Mouse (Mus musculus) adrenal gland, postnatal 36 days (tissue): ENCODE data around the gene Mnx1. TPM values are rescaled to one million over a fixed set of nuclear protein-coding genes. Genes with fewer than 3 reads are reported as not detected.
A peak's percentile ranks its signal among the peaks of the same experiment; 100 is the strongest.

Experiments used
- DNase-seq, 2 experiments: peaks; one replicate each; pipeline ENCODE4 v3.0.0; 2021; ENCODE audit warnings: mixed read lengths in 1 of 2
- long read RNA-seq, 2 experiments: library from polyadenylated mRNA; stranded (forward); transcript quantifications; one replicate each; pipeline ENCODE4 v2.0.0; 2021; ENCODE audit warnings: borderline sequencing depth in 2 of 2
- total RNA-seq, 2 experiments: library from RNA; stranded (reverse); gene quantifications; 2 replicates each; pipeline ENCODE4 v1.2.3; 2021

Mnx1 gene
- not detected for total RNA-seq
- long read RNA-seq, experiment 1, result 0 reads
- long read RNA-seq, experiment 2, result 0 reads

- no peak for DNase-seq
These were observed at the start of gene Mnx1 for GRCm38 (mm10) chr5:29478208-29479197. Gene Mnx1, minus strand, starts transcription at chr5:29478470.

DNA sequence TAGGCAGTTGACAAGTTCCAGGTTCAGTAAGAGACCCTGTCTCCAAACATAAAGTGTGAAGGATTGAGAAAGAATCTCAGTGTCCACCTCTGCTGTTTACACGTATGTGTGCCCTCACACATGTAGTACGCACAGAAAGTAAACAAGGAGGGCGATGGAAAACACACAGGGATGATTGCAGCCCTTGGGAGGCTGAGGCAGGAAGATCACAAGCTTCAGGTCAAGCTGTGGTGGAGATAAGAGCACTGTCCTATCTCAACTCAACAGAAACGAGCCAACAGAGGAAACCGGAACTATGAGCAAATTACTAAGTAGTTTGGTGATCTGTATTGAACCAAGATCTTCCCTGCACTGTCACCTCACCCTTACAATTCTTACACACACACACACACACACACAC lies 38.2 kb upstream of the Mnx1 start:
- DNase-seq, result no peak

DNA sequence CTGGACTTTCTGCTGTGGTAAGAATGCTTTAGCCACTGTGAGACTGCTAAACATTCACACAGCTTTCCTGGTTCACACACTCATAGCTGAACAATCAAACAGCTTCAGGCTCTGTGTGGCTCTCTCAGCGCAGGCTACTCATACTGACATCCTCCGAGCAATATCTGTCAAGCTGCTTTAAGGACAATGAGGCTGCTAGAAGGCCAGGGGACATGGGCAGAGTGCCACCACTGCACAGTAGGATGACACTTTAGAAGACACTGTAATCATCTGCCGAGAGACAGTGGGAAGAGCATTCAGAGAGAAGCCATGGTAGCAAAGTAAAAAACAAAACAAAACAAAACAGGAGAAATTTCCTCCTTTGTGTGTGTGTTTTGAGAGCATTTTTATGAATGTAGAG lies 37.6 kb upstream of the Mnx1 start:
- DNase-seq, result peak in 1 of 2 experiments; percentile 29

- DNase-seq, result no peak
These were observed 28.7 kb upstream of the Mnx1 start for GRCm38 (mm10) chr5:29507013-29507412.

DNA sequence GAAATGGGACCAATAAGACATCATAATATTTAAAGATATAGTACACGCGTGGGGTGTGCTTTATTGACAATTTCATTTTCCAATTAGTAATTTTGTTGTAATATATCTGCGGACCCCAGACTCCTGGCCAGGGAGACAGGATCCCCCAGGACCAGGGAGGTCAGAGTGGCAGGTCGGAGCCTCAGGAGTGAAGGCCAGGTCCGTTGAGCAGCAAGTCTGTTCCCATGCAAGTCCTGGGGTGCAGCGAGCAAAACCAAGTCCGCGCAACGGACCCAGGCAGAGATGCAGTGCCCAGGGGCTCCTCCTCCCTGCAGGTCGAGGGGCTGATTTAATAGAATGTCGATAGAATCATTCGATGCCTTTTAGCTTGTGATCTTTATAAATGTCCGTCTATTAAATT lies 9.1 kb upstream of the Mnx1 start:
- no peak for DNase-seq

DNA sequence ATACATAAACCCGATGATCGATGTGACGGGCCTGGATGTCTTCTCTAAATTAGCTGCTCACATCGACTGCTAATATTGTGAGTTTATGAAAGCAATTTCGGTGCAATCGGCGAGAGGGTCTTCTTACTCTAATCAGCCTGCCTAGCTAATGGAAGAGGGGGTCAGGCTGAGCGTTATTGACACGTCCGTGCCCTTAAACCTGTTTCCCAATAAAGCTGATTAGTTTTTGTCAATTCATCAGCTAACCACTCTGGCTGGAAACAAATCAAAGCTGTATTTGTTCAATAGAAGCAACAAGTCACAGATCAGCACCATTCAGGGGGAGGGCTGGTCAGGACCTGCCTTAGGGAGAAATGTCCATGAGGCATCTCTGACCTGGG lies 7.7 kb upstream of the Mnx1 start:
- DNase-seq, result no peak

GRCm38 (mm10) chr5:29484965-29485940 lies 7.0 kb upstream of the Mnx1 start:
- peak; percentile 20 to 82 for DNase-seq

DNA sequence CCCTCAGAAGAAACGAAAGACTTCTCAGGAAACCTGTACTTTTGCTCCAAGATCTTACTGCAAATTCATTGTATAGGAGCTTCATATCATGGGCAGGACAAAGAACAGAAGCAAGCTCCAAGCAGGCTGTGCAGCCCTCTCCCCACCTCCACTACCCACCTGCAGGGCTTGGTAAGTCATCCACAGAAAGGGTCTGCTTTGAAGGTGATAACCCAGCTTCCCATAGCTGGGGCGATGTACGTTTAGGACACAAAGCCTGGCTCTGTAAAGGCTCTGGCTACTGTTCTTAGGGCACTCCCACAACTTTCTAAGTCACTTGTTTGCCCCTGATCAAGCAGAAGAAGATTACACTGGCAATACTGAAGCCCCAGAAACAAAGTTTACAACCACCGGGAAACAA lies 5.5 kb upstream of the Mnx1 start:
- no peak for DNase-seq

GRCm38 (mm10) chr5:29479198-29479593 lies 926 bp upstream of the Mnx1 start:
- DNase-seq, result peak; percentile 55 to 56

DNA sequence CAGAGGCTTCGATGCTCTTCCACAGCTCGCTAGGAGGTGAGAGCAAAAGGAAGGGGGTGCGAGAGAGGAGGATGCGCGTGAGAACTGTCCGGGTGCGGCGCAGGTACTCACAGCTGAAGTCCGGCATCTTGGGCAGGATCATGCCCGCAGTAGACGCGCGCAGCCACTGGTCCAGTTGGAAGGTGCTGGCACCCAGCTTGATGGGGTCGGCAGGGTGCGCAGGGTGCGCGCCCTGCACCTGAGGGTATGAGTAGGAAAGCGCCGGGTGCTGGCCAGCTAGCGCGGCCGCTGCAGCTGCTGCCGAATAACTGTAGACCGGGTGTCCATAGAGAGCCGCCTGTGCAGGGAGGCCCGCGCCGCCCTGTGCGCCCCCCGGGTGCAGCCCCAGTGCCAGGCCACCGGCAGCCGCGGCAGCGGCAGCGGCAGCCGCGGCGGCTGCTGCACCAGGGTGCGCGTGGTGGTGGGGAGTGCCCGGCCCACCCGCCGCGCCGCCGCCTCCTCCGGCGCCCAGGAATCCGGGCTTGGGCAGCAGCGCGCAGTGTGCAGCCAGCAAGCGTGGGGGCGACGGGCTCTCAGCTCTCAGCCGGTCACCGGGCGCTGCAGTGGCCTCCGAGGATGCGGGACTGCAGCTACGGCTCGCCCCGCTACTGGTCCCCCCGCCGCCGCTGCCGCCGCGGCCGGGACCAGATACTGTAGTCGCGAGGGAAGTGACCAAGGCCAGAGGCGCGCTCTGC lies 629 bp downstream of the Mnx1 start:
- DNase-seq, result peak in 1 of 2 experiments; percentile 12

DNA sequence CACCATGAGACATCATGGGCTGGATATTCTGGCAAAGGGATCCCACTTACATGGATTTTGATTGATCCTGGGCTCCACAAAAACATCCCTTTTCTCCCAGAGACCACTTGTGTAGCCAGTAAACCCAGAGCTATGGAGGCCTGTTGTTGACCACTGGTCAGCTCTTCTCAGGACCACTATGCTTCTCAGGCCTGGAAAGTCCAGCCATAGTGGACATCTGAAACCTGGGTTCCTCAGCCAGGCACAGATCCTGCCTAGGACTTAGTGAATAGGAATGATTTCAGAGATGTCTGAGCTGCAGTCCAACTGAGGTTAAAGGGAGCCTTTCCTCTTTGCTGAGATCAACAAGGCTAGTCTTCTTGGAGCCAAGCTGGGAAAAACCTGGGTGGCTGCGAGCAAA lies 2.2 kb downstream of the Mnx1 start:
- DNase-seq, result no peak

- DNase-seq, result no peak
These were observed 2.7 kb downstream of the Mnx1 start for GRCm38 (mm10) chr5:29475556-29475955.

GRCm38 (mm10) chr5:29475041-29475440 lies 3.2 kb downstream of the Mnx1 start:
- no peak for DNase-seq

- DNase-seq, result no peak
These were observed 3.9 kb downstream of the Mnx1 start for GRCm38 (mm10) chr5:29474246-29474960.

- DNase-seq, result no peak
These were observed 4.6 kb downstream of the Mnx1 start for GRCm38 (mm10) chr5:29473551-29474245.

GRCm38 (mm10) chr5:29471855-29472665 lies 6.2 kb downstream of the Mnx1 start:
- no peak for DNase-seq

DNA sequence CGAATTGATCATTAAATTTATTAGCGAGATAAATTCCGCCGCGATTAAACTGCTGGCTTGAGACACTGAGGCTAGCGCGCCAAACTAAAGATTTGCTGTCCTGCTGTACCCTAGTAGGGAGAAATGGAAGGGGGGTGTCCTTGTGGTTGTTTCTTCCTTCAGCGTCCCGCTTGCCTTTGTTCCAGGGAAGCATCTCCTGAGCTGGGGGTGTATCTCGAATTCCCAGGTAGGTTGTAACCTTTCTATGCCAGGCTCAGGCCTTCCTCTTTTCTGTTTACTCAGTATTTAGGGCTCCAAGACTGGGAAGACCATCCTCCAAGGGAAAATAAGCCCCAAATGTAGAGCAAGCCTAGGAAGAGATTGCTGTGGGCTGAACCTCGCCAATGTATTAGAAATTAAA lies 6.9 kb downstream of the Mnx1 start:
- no peak for DNase-seq

DNA sequence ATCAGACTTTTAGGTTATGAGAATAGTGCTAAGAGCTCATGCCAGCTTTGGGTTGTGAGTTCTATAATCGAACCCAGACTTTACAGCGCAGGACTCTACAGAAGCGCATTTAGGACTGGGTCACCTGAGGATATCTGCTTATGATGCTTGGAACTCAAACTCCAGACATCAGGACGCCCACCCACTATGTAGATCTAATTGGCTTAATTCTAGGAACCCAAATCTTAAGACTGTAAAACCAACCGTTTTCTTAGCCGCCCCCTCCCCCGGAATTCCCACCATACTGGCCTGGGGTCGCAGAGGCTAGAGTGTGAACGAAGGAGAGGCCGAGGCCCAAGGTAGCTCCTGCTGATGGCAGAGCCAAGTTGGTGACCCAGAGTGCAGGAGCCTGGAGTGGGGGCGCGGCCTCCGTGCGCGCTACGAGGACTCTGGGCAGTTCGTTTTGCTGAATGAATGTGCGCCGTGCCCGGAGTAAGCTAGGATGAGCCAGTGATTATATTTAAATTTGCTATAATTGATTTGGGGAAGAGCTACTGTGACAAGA lies 7.3 kb downstream of the Mnx1 start:
- no peak for DNase-seq

DNA sequence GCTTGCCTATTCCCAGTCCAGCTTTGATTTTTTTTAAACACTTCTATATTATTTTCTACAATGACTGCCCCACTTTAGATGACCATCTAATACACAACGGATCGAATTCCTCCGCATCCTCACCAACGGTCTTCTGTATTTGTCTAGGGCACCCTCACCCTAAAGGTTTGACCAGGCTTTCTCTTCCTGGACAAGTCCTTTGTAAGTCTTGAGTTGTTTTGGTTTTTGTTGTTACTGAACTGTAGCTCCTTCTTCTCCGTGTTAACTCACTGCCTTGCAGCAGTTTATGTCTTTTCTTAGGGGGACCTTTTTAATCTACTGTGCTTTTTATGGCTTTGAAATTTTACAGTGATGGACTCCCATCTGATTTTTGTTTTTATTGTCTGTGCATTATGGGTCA lies 8.0 kb downstream of the Mnx1 start:
- no peak for DNase-seq
